Mouse (Mus musculus) adrenal gland, postnatal 4 days (tissue): ENCODE measurements around the gene Rubcn. TPM values are rescaled to one million over a fixed set of nuclear protein-coding genes. Genes with fewer than 3 reads are reported as not detected.
A peak's percentile ranks its signal among the peaks of the same experiment; 100 is the strongest.
"Not testable (repeated sequence)": the region's sequence is repeated elsewhere in the genome, so short reads cannot be mapped to it uniquely, and the experiment has no call there.

ENCODE experiments used
- DNase-seq, 2 experiments: peaks; one replicate each; pipeline ENCODE4 v3.0.0; 2021 to 2022; ENCODE audit warnings: low spot score in 2 of 2, mixed read lengths in 2 of 2
- long read RNA-seq, 2 experiments: library from polyadenylated mRNA; stranded (forward); transcript quantifications; one replicate each; pipeline ENCODE4 v2.0.0; 2021
- total RNA-seq, 2 experiments: library from RNA; stranded (reverse); gene quantifications; 2 replicates each; pipeline ENCODE4 v1.2.3; 2021

Gene Rubcn
- 10 to 100 TPM; 32.8 to 34.7 TPM for total RNA-seq
- long read RNA-seq, experiment 1, full-length matches to known transcripts, result 1 of 6 reads
- long read RNA-seq, experiment 1, partial matches to known transcripts, result 2 of 6 reads
- long read RNA-seq, experiment 1, other reads (novel, unspliced or antisense), result 3 of 6 reads
- long read RNA-seq, experiment 2, full-length matches to known transcripts, result 14 of 30 reads
- long read RNA-seq, experiment 2, partial matches to known transcripts, result 5 of 30 reads
- long read RNA-seq, experiment 2, other reads (novel, unspliced or antisense), result 11 of 30 reads

- peak; percentile 93 to 94 for DNase-seq
Observed at GRCm38 (mm10) chr16:32877343-32878156, at the start of gene Rubcn, which contains the start of gene Fyttd1. Gene Rubcn, minus strand, starts transcription at chr16:32877766. Gene Fyttd1, plus strand, starts transcription at chr16:32877500.

GRCm38 (mm10) chr16:32927044-32927443 is 49.5 kb upstream of the Rubcn start:
- no peak for DNase-seq

DNA sequence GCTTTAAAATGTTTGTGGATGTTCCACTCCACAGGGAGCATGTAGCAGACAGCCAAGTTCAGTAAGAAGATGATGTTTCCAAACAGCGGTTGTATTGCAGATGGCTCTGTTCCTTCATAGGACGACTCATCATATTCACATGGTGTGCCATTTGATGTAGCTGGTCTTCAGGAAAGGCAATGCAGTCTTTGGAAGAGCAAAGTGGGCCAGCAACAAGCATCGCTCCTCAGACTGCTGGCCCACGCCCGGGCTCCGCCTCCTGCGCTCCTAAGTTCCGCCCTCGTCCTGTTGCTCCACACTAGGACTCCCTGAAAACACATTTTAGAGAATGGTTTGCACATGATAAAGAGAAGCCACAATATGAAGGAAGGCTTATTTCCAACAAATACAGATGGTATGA is 49.1 kb upstream of the Rubcn start:
- DNase-seq, result not testable (repeated sequence)

- DNase-seq, result no peak
Observed at GRCm38 (mm10) chr16:32915292-32916068, 37.9 kb upstream of the Rubcn start.

- peak; percentile 95 to 97 for DNase-seq
Observed at GRCm38 (mm10) chr16:32913937-32914881, 36.6 kb upstream of the Rubcn start, which contains the start of gene Lrch3. Gene Lrch3, plus strand, starts transcription at chr16:32914100.

DNA sequence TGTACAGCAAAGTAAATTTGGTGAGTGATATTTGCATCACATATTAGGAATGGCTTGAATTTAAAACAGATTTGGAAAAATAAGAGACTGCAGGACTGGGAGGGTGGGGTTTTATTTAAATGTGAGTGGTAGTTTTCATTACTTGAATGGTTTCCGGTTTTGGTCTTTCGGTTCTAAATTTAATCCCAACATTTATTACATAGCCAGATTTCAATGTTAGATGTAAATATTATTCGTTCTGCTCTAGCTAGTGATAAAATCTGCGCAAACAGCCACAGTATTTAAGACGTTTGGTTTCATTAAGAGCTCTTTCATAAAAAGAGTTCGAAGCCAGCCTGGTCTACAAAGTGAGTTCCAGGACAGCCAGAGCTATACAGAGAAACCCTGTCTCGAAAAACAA is 35.6 kb upstream of the Rubcn start:
- no peak for DNase-seq

DNA sequence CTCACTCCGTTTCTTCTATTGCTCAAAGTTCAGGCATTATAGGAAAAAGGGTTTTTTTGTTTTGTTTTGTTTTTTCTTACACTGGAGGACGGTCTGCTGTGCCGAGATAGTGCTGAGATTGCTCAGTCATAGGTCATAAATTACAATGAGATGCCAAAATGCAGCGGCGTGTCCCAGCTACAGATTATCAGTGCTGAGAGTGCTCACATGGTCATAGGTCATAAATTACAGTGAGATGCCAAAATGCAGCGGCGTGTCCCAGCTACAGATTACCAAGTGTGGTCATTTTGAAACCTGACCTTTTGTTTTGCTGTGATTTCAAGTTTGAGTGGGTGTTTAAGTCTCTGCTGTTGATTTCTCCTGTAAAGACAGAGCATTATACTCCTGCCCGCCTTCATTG is 29.2 kb upstream of the Rubcn start:
- DNase-seq, result no peak

- DNase-seq, result no peak
Observed at GRCm38 (mm10) chr16:32906186-32906585, 28.6 kb upstream of the Rubcn start.

- DNase-seq, result no peak
Observed at GRCm38 (mm10) chr16:32902051-32902428, 24.5 kb upstream of the Rubcn start.

DNA sequence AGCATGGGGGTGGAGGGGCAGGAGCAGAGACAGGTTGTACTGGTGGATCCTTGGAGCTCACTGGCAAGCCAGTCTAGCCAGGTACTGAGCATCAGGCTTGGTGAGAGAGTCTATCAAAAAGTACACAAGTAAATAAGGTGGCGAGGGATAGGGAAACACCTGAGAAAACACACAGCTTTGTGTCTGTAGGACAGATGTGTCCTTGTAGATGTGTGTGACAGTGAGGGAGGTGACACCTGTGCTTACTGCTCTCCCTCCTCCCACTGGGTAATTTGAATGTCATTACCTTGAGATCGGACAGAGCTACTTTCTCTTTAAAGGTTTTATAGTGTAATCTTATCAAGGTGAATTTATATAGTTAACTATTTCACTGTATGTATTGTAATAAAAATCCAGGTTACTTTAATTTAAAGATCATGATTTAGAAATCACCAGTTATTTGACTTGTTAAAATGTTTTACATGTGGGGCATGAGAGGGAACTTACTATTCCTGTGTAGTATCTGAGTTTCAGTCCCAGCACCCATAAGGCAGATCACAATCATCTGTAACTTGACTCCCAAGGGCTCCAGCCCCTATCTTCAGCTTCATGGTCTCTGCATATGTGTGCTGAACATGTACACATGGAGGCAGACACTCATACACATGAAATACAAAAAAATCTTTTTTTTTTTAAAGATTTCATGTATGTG is 23.9 kb upstream of the Rubcn start:
- DNase-seq, result no peak

GRCm38 (mm10) chr16:32896126-32896525 is 18.6 kb upstream of the Rubcn start:
- no peak for DNase-seq

- no peak for DNase-seq
Observed at GRCm38 (mm10) chr16:32889881-32890280, 12.3 kb upstream of the Rubcn start.

- DNase-seq, result no peak
Observed at GRCm38 (mm10) chr16:32887996-32888395, 10.4 kb upstream of the Rubcn start.

- no peak for DNase-seq
Observed at GRCm38 (mm10) chr16:32881538-32881937, 4.0 kb upstream of the Rubcn start.

DNA sequence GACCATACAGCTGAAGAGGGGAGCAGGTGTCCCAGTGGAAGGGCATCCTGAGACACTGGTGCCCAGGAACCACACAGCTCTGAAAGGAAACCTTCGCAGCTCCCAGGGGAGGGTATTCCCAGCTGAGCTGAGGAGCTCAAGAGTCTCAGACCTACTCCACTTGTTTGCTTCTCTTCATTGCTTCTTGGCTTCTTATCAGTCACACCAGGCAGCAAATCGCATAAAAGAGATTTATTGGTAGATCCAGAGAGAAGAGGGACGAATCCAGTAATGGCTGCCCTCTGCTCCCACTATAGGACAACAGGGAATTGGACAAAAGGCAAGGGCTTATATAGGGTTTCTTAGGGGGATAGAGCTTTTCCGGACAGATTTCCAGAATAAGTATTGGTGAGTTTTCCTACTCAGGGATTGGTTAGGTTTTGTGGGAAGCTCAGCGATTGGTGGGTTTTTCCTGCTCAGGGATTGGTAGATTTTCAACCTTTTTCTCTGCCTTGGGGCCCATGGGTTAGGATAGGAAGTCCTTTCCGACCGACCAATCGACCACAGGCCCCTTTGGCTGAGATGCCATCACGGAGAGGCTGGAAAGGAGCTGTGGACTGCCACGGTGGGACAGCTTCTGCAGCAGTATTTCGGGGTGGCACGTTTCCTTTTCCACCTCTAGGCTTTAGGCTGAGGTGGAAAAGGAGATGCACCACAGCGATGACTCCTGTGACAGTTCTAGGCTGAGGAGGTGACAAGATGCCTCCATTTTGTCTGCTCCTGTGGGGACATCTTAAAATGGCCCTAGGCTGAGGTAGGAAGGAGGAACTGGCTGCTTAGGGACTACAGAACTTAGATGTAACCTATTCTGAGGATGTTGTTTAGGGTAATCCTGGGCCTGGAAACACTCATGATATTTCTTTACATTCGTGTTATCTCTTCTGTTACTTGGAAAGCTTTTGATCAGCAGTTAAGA is 1.7 kb upstream of the Rubcn start:
- no peak for DNase-seq

DNA sequence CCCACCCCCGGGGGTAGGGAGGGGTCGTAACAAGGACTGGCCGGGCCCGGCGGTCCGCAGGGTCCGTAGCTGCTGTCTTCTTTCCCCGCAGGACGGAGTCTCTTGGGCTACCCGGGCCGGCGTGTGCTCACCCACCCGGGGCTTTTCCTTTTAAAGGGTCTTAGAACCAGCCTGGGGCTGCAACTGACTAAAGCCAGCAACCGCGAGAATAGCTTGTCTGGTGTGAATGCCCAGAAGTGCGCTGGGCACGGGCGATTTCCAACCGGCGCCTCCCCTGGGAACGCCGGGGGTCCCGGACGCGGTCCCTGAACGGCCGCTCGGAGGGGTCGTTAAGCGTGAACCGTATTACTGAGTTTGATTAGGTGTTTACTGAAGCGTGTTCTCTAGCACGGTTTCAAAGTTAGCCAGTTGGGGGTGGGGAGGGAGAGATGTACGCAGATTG is 612 bp upstream of the Rubcn start:
- no peak for DNase-seq

- no peak for DNase-seq
Observed at GRCm38 (mm10) chr16:32876831-32877230, 735 bp downstream of the Rubcn start.

- no peak for DNase-seq
Observed at GRCm38 (mm10) chr16:32875847-32876246, 1.7 kb downstream of the Rubcn start.

DNA sequence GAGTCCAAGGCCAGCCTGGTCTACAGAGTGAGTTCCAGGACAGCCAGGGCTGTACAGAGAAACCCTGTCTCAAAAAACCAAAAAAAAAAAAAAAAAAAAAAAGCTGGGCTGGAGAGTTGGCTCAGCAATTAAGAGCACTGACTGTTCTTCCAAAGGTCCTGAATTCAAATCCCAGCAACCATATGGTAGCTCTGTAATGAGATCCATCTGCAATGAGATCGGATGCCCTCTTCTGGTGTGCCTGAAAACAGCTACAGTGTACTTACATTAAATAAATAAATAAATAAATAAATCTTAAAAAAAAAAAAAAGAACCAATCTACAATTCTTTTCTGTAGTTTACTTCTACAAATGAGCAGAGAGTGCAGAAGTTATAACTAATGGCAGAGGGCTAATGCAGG is 2.3 kb downstream of the Rubcn start:
- DNase-seq, result not testable (repeated sequence)
